Mouse (Mus musculus) CD4-positive, CD25-positive, alpha-beta regulatory T cell, adult 4 months (primary cell): ENCODE results near the gene Thnsl1. TPM values are rescaled to one million over a fixed set of nuclear protein-coding genes. Genes with fewer than 3 reads are reported as not detected.

Experiments used
- ATAC-seq: one replicate; pipeline ENCODE4 v1.8.0; 2017
- polyA plus RNA-seq, 2 experiments: library from polyadenylated mRNA; unstranded; fragments of 100-300 nt; shearing (Covaris generic); gene quantifications; one replicate each; pipeline ENCODE4 v1.2.1; 2017

Thnsl1 gene
- 1 to 10 TPM; 2.5 to 4.9 TPM for polyA plus RNA-seq

- peak; percentile 95 for ATAC-seq
Measured at GRCm38 (mm10) chr2:21204912-21205830, at the start of gene Thnsl1, which contains the start of gene Enkur. Gene Thnsl1 (plus strand): TSS chr2:21205724. Gene Enkur (minus strand): TSS chr2:21205365.

- ATAC-seq: no peak
Measured at GRCm38 (mm10) chr2:21164296-21164695, 41.2 kb upstream of the Thnsl1 start.

GRCm38 (mm10) chr2:21167916-21168315 lies 37.6 kb upstream of the Thnsl1 start:
- ATAC-seq: no peak

GRCm38 (mm10) chr2:21172797-21173196 lies 32.7 kb upstream of the Thnsl1 start:
- ATAC-seq: no peak

DNA sequence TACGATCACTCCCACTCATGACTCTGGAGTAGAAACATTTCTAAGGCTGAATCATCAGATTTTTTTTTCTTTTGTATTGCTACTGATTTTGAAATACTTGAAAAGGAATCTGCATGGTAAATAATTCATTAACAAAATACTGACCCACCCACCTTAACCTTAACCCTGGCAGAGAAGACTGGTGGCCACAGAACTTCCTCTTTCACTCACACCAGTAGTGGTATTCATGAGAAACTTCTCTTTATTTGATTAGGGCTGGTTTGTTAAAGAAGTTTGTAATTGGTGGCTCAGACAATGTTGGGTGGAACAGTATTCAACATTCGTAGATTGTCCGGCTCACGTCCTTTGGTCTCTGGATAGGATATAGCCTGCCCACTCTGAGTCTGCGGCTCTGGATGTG lies 26.4 kb upstream of the Thnsl1 start:
- ATAC-seq: no peak

DNA sequence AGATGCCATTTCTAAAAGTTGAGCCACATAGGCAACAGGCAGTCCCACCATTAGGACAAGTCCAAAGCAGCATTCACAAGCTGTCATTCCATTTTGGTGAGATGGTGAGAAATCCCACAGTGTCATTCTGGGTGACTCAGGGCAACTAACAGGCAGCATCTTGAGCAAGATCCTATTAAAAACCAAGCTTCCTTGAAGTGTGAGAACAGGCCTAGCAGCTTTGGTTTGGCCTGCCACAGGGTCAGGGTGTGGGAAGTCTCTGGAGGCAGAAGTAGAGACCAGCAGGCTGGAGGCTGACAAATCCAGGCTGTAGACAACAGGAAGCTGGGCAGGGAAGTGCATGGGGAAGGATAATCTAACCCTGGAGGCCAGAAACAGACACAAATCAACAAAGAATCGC lies 22.7 kb upstream of the Thnsl1 start:
- ATAC-seq: no peak

GRCm38 (mm10) chr2:21187576-21187975 lies 17.9 kb upstream of the Thnsl1 start:
- ATAC-seq: peak; percentile 91

DNA sequence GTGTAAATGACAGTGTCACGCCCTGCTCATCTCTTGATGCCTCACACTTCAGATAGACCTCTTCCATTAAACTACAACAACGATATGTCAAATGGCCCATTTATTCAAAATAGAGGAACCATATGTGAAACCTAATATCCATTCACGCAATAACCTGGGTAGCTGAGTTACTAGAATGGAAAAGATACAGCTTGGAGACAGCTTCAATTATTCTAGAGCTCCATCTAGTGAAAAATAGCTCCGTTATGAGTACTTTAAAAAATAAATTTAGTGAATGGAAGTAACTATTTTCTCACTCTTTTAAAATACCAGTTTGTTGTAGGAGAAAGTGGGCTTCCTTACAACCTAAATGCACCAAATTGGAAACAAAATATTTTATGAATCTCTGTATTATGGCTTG lies 16.9 kb upstream of the Thnsl1 start:
- ATAC-seq: no peak

- no peak for ATAC-seq
Measured at GRCm38 (mm10) chr2:21191232-21191631, 14.3 kb upstream of the Thnsl1 start.

DNA sequence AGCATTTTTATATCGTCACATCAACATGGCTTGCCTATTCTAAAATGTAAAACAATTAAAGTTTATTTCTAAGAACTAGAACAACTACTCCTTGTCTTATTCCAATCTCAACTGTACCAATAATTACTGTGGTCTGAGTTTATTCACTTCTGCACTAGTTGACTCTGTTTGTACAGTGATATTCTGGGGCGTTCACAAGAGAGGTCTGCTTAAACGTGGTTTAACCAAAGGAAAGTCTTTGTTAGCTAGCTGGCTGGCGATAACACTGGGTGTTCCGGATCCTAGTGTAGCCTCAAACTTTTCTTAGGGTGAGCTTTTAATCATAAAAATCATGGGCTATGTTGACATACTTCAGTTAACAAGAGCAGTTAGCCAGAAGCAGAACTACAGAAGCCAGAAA lies 10.3 kb upstream of the Thnsl1 start:
- ATAC-seq: no peak

DNA sequence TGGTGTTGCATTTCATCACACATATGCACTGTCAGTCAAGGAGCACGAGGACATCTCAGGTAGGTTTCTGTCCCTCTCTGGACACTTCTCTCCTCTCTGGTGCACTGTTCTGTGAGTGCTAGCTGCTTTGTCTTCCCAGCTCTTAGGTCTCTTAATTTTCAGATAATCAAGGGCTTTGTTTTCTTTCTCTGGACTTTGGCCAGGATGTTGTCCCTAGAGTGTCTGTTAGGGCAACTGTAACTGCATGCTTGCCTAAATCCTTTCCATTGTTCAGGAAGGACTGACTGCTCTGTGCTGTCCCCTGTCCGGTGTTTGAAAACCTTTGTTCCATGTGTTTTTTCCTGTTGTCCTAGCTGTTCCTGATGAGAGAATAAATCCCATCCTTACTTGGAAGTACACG lies 6.5 kb upstream of the Thnsl1 start:
- no peak for ATAC-seq

DNA sequence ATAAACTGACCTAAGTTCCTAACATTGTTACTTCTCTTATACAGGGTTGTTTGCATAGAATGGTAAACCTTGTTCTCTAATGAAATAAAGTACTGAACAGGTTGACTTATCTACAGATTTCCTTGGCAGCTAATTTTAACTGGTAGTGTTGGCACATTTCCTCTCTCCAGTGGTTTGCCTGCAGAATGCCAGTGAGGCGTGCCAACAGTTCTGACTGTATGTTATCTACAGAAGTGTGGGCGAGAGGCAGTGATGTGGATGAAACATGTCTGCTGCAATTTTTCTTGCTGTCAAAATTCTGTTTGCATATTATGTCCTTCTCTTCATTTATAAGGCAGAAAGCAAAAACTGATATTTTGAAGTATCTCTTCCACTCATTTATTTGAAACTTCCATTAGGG lies 2.8 kb upstream of the Thnsl1 start:
- ATAC-seq: no peak

DNA sequence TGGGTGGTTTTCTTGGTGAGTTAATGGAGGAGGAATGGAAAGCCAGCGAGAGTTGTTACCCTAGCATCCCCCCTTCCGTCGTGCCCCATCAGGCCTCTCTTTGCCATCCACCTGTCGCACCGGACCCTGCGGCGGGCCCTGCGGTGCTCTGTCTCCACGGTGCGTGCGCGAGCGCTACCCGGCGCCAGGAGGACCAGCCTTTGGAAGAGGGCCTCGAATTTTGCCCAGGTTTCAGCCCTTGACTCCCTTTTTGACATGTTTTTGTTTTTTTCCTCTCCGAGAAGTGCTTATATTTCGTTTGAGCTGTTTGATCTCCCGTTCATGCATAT lies 271 bp downstream of the Thnsl1 start:
- ATAC-seq: peak; percentile 63

DNA sequence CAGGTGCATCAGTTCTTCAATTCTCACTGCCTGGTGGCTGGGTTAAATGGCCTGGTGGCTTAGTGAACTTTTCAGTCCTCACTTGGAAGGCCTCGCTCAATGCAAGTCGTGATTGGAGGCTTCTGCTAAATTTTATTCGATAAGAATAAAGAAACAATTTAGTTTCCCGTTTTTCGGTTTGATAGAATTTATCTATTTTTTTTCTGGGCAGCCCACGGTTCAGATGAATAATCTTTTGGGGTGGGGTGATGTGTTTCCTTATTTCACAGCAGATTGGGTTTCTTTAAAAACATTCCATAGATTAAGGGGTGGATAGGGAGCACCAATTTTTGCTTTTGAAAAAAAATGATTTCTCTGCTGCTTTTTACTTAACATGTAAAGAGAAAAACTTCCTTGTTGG lies 754 bp downstream of the Thnsl1 start:
- no peak for ATAC-seq

GRCm38 (mm10) chr2:21211361-21211760 lies 5.8 kb downstream of the Thnsl1 start:
- ATAC-seq: no peak

DNA sequence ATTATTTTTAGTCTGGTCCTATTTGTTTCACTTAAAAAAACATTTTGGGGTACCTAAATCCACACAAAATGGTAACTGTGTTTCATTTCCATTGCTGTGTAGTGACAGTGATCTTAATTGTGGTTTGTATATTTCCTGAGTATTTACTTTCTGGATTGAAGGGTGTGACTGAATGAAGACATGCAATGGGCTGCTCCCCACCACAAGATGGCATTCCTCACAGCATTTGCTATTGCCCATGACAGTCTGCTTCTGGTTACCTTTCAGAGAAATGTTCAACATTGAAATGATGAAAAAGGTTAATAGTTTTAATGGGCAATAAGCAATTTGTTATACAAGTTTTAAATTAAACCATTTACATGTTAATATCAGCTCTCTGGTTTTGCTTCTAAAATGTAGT lies 8.8 kb downstream of the Thnsl1 start:
- no peak for ATAC-seq

GRCm38 (mm10) chr2:21215284-21215683 lies 9.8 kb downstream of the Thnsl1 start:
- no peak for ATAC-seq

DNA sequence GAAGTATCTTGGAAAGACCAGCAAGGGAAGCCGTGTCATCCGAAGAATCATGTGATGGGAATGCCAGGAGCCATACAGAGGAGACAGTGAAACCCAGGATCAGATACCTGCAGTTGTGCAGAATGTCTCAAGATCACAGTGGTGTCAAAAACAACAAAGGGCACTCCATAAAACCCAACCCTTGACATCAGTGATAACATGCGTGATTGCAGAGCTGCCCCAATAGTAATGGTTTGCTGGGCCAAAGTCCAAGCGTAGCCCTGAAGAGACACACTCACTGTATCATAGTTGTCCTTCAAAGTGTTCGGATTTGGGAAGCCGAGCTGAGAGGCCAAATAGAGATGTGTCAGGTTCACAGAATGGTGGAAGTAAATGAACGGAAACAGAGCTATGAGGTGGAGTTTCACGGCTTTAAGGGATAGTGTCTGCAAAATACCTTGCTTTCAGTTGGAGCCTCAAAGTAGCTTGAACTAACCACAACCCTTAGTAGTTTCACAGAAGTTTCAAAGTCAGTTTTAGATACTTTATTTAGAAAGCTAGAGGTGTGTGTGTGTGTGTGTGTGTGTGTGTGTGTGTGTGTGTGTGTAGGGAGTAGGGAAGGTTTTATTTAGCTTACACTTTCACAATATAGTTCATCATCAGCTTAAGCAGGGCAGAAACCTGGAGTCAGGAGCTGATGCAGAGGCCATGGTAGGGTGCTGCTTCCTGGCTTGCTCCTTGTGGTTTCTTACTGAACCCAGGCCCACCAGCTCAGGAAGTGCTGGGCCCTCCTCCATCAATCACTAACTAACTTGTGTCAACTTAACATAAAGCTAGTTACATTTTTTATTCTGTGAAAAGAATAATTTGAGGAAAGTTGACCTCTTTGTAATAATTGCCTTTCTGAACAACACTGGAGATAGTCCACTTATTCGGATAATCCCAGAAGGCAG lies 17.2 kb downstream of the Thnsl1 start:
- ATAC-seq: peak; percentile 43

DNA sequence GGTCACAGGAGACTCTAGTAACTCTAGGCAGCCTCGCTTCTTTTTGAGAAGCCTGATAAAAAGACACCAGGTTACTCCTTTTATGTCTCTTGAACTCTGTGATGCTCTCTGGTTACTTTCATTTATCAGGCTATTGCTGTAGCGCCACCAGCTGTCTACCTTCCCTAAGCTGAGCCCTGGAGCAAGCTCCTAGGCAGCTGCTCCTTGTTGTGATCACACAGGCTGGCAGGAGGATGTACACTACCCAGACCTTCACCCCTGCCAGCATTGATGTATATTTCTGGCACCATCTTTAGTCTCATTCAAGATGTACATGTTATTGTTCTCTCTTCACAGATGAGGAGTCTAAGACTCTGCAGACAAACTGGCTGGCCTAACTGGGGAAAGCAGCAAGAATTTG lies 24.8 kb downstream of the Thnsl1 start:
- no peak for ATAC-seq

- ATAC-seq: no peak
Measured at GRCm38 (mm10) chr2:21231147-21231546, 25.6 kb downstream of the Thnsl1 start.

- no peak for ATAC-seq
Measured at GRCm38 (mm10) chr2:21234871-21235648, 29.5 kb downstream of the Thnsl1 start.

DNA sequence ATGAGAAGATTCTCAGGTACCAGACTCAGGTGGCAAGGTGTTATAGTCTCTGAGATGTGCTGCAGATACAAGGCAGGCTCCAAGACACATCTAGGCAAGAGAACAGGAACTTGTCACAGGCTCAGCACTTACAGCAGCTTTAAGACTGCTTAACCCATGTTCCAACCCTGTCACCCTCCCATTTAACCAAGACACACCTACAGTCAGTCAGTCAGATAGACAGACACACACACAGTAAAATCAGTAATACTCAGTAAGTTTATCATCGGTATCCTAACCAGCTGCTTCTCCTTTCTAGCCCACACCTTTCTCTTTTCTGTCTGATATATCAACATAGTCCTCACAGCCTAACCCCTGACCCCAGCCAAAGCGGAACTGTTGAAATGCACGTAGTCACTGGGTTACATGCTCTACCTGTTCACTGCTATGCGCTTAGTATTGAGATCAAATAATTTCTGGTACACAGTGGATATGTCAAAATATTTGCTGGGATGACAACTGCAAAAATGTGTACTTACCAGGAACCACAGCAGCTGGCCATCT lies 30.4 kb downstream of the Thnsl1 start:
- ATAC-seq: no peak
